ENCODE assay signal across 8 mouse cellular contexts in the genomic region with DNA sequence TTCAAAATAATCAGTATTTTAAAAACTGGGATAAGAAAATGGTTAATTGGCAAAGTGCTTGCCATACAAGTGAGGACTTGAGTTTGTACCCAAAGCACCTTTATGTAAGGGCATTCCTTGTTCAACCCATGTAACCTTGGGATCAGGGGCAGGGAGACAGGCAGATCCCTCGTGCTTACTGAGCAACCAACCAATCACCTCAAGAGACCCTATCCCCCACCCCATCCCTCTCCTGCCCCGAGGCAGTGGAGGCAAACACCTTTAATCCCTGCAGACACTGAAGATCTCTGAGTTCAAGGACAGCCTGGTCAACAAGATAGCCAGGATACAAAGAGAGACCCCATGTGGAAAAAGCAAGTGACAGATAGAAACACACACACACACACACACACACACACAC. TPM values are rescaled to one million over a fixed set of nuclear protein-coding genes. Genes with fewer than 3 reads are reported as not detected.
A peak's percentile ranks its signal among the peaks of the same experiment; 100 is the strongest.
DNase-seq lines count a peak whose midpoint lies in the region; ATAC-seq lines count a peak whose summit lies in the region.

No protein-coding gene starts in this region.

- peaks cover 19% of the 10 kb centered on the region for H3K4me1 ChIP-seq in heart, embryonic 13.5 days
- peaks cover 17% of the 10 kb centered on the region for H3K4me1 ChIP-seq in hindbrain, embryonic 15.5 days (replicated peaks)
- H3K4me1 ChIP-seq in midbrain, embryonic 11.5 days (ENCODE audit: control insufficient read depth, insufficient read depth, low read length), result peaks cover 8% of the 10 kb centered on the region; the same call in 1 of the 2 replicates

- ATAC-seq in heart, embryonic 13.5 days (ENCODE audit: extremely low read depth, insufficient number of reproducible peaks, low FRiP score, low TSS enrichment), result no peak
- ATAC-seq in hindbrain, embryonic 15.5 days (ENCODE audit: low FRiP score, low read depth), result no peak
- ATAC-seq in midbrain, embryonic 11.5 days (ENCODE audit: low FRiP score), result no peak
- ATAC-seq in erythroid progenitor cell, adult 5-6 weeks (replicated peaks; ENCODE audit: low FRiP score, poor library complexity, severe bottlenecking), result no peak
- ATAC-seq in monocyte, adult 5-6 weeks (replicated peaks; ENCODE audit: insufficient number of reproducible peaks, low FRiP score, low TSS enrichment, poor library complexity, severe bottlenecking), result no peak

- no peaks in the 10 kb centered on the region for H3K27me3 ChIP-seq in heart, embryonic 13.5 days (replicated peaks)
- no peaks in the 10 kb centered on the region for H3K27me3 ChIP-seq in hindbrain, embryonic 15.5 days
- no peaks in the 10 kb centered on the region for H3K27me3 ChIP-seq in midbrain, embryonic 11.5 days (ENCODE audit: control insufficient read depth, insufficient read depth, low read length)

- no peak overlapping the region for H3K27ac ChIP-seq in heart, embryonic 13.5 days (replicated peaks)
- no peak overlapping the region for H3K27ac ChIP-seq in hindbrain, embryonic 15.5 days (replicated peaks)
- H3K27ac ChIP-seq in midbrain, embryonic 11.5 days (ENCODE audit: low read depth, low read length), result no peak overlapping the region

- no peak for DNase-seq in heart, adult 9 months (ENCODE audit: low spot score in 2 of 2)
- DNase-seq in ZHBTc4 (ENCODE audit: low read depth, low spot score), result peak; percentile 64
- DNase-seq in midbrain, embryonic 11.5 days (ENCODE audit: low spot score, missing footprints), result no peak
- no peak for DNase-seq in testis, postnatal 14 days (ENCODE audit: low spot score)

- H3K4me2 ChIP-seq in heart, embryonic 13.5 days, result peak overlapping the region; percentile 94
- H3K4me2 ChIP-seq in hindbrain, embryonic 15.5 days, result peak overlapping the region; percentile 64
- peak overlapping the region; percentile 95 for H3K4me2 ChIP-seq in midbrain, embryonic 11.5 days

- peak overlapping the region; percentile 72; the same call in 1 of the 2 replicates for H3K4me3 ChIP-seq in heart, embryonic 13.5 days
- H3K4me3 ChIP-seq in hindbrain, embryonic 15.5 days, result peak overlapping the region; percentile 55
- H3K4me3 ChIP-seq in midbrain, embryonic 11.5 days (ENCODE audit: low read depth, low read length), result no peak overlapping the region

- H3K9ac ChIP-seq in heart, embryonic 13.5 days, result peak overlapping the region; percentile 83
- no peak overlapping the region for H3K9ac ChIP-seq in hindbrain, embryonic 15.5 days
- no peak overlapping the region for H3K9ac ChIP-seq in midbrain, embryonic 11.5 days (ENCODE audit: low read length)

- H3K36me3 ChIP-seq in heart, embryonic 13.5 days, result peaks cover 28% of the 10 kb centered on the region
- H3K36me3 ChIP-seq in hindbrain, embryonic 15.5 days, result peaks cover 22% of the 10 kb centered on the region
- H3K36me3 ChIP-seq in midbrain, embryonic 11.5 days (ENCODE audit: control insufficient read depth, insufficient read depth, low read length), result peaks cover 11% of the 10 kb centered on the region; the same call in 1 of the 2 replicates

- 52% methylated on average over 2 of the region's 2 CpGs for WGBS in heart, embryonic 13.5 days
- 73% methylated on average over 2 of the region's 2 CpGs for WGBS in hindbrain, embryonic 15.5 days
- 67% methylated on average over 2 of the region's 2 CpGs for WGBS in midbrain, embryonic 11.5 days

- H3K9me3 ChIP-seq in heart, embryonic 13.5 days, result peaks cover 9% of the 10 kb centered on the region
- peaks cover 6% of the 10 kb centered on the region; the same call in 1 of the 2 replicates for H3K9me3 ChIP-seq in hindbrain, embryonic 15.5 days
- peaks cover 9% of the 10 kb centered on the region; the same call in 1 of the 2 replicates for H3K9me3 ChIP-seq in midbrain, embryonic 11.5 days (ENCODE audit: control insufficient read depth, low read length)

RNA-seq across cellular contexts. Expression of a gene that starts 1.3 kb away (rescaled TPM):
- 14.0 and 15.3 TPM in 2 replicates for polyA plus RNA-seq in heart, embryonic 13.5 days (2015; fragmentation: Nextera tagmentation; extraction: Ambion mirVana)
- 12.5 and 13.3 TPM in 2 replicates for polyA plus RNA-seq in hindbrain, embryonic 15.5 days (2015; fragmentation: Nextera tagmentation; extraction: Ambion mirVana)
- polyA plus RNA-seq in midbrain, embryonic 11.5 days (2014; fragmentation: Nextera tagmentation; extraction: Ambion mirVana), result 9.7 and 13.6 TPM in 2 replicates
- total RNA-seq in erythroid progenitor cell, adult 5-6 weeks (2015; ENCODE audit: low replicate concordance), result 3.2 and 8.8 TPM in 2 replicates
- total RNA-seq in erythroid progenitor cell, adult 5-6 weeks (2017; ENCODE audit: low replicate concordance), result 4.1 and 7.7 TPM in 2 replicates
- 0.38 to 1.8 TPM in 2 of 3 replicates, not detected in the other for total RNA-seq in monocyte, adult 5-6 weeks (2017)

RNA-seq across cellular contexts. Expression of a gene that starts 1.4 kb away (rescaled TPM):
- 30.5 and 31.5 TPM in 2 replicates for polyA plus RNA-seq in heart, embryonic 13.5 days (2015; fragmentation: Nextera tagmentation; extraction: Ambion mirVana)
- 34.5 and 37.0 TPM in 2 replicates for polyA plus RNA-seq in hindbrain, embryonic 15.5 days (2015; fragmentation: Nextera tagmentation; extraction: Ambion mirVana)
- polyA plus RNA-seq in midbrain, embryonic 11.5 days (2014; fragmentation: Nextera tagmentation; extraction: Ambion mirVana), result 18.0 and 19.3 TPM in 2 replicates
- 14.4 and 32.7 TPM in 2 replicates for total RNA-seq in erythroid progenitor cell, adult 5-6 weeks (2015; ENCODE audit: low replicate concordance)
- 8.8 and 22.2 TPM in 2 replicates for total RNA-seq in erythroid progenitor cell, adult 5-6 weeks (2017; ENCODE audit: low replicate concordance)
- 1.1 to 11.9 TPM (median 5.0 TPM) in 3 replicates for total RNA-seq in monocyte, adult 5-6 weeks (2017)

RNA-seq across cellular contexts. Expression of a gene that starts 41.7 kb away (rescaled TPM):
- polyA plus RNA-seq in heart, embryonic 13.5 days (2015; fragmentation: Nextera tagmentation; extraction: Ambion mirVana), result 5.6 and 6.5 TPM in 2 replicates
- polyA plus RNA-seq in hindbrain, embryonic 15.5 days (2015; fragmentation: Nextera tagmentation; extraction: Ambion mirVana), result 12.5 and 13.3 TPM in 2 replicates
- 10.5 and 12.0 TPM in 2 replicates for polyA plus RNA-seq in midbrain, embryonic 11.5 days (2014; fragmentation: Nextera tagmentation; extraction: Ambion mirVana)
- total RNA-seq in erythroid progenitor cell, adult 5-6 weeks (2015; ENCODE audit: low replicate concordance), result 38.6 and 77.5 TPM in 2 replicates
- 28.5 and 42.0 TPM in 2 replicates for total RNA-seq in erythroid progenitor cell, adult 5-6 weeks (2017; ENCODE audit: low replicate concordance)
- 43.3 to 91.0 TPM (median 60.5 TPM) in 3 replicates for total RNA-seq in monocyte, adult 5-6 weeks (2017)
